Mouse (Mus musculus): ENCODE measurements around the gene Igsf11.
"Not testable (repeated sequence)": the region's sequence is repeated elsewhere in the genome, so short reads cannot be mapped to it uniquely, and the experiment has no call there.

Gene Igsf11

GRCm38 (mm10) chr16:38941275-38941674 is 48.8 kb downstream of the Igsf11 start:
- DNase-seq: no peak

DNA sequence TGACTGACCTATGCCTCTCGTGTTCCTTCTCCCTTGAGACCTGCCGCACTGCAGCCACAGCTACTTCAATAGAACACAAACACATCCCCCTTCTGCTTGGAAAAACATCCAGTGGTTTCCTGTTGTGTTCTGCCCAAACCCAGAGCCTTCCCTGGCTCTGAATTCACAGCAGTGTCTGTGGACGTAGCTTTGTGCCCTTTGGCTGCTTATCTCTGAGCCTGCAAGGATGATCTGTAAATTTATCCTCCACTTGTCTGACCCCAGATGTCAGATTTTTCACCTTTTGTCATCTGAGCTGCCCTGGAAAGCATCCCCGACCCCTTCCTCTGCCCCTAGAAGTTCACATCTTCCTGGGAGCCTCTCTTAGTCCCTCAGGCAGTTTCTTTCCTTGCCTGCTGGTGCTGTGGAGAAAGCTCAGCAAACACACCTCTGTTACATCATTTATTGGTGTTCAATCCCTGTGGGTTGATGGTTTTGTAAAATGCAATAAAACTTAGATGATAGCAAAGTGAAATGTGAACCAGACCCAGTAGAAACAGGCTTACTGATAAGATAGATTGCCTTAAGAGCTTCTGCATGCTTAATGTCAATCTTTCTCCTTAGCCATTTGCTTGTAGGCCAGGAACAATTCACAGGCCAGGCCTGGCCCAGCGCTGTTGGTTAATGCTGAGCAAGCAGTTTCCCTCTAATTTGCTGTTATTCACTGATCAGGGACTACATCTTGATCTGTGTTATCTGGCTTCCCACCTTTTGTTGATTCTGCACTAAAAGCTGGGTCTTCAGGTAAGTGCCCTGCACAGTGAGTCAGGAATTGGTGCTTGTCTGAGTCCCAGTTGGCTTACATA is 51.5 kb downstream of the Igsf11 start:
- no peak for DNase-seq

DNA sequence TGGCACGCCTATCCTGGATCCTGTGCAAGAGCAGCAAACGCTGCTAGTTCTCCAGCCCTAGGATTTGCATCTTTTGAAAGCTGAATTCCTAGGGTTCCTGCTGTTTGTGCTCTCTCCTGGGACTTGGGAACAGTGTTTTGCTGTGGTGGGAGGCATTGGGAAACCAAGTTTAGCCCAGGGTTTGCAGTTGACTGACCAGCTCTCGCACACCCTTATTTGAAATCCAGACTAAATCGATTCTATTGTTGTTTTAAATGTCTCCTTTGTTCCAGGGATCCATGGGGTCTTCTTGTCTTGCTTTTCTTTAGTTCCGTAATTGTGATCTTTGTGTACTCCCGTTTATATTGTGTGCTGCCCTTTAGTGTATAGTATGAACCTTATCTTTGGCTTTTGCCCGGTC is 52.6 kb downstream of the Igsf11 start:
- DNase-seq: no peak

GRCm38 (mm10) chr16:38945581-38945981 is 53.1 kb downstream of the Igsf11 start:
- no peak for DNase-seq

- DNase-seq: no peak
These were observed 54.0 kb downstream of the Igsf11 start for GRCm38 (mm10) chr16:38946453-38946852.

GRCm38 (mm10) chr16:38947141-38947879 is 54.8 kb downstream of the Igsf11 start:
- no peak for DNase-seq

DNA sequence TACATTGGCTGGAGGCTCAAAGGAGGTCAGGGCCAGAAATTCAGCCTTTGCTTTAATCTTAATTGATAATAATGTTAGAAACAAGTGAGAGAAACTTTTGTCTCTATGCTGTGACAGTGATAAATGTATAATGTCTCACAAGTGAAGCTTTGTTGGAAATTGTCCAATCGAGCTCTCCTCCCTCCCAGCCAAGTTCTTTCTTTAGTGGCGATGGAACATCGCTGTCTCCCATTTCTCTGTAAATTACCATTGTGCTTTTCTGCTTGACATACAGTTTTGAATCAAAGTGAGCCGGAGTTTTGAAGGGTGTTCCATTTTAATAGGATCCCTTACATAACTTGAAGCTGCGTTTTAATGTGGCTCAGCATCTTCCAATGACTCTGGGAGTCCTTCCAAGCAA is 56.0 kb downstream of the Igsf11 start:
- DNase-seq: no peak

GRCm38 (mm10) chr16:38952881-38953280 is 60.4 kb downstream of the Igsf11 start:
- no peak for DNase-seq

DNA sequence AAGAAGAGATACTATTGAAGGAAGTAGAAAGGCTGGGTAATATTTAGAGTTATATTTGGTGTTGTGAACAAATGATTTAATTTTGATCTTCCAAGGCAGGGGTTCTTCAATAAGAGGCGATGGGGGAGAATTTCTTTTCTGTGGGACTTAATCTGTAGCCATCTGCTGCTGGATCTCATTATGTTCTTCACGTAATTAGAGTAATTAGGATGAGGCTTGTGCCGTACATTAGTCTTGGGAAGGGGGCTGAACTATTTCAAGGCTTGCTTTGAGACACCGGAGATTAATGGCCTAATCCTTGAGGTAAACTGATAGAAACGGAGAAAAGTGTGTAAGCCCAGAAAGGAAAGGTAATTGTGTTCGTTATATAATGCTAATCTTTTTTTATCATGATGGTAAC is 61.4 kb downstream of the Igsf11 start:
- DNase-seq: no peak

DNA sequence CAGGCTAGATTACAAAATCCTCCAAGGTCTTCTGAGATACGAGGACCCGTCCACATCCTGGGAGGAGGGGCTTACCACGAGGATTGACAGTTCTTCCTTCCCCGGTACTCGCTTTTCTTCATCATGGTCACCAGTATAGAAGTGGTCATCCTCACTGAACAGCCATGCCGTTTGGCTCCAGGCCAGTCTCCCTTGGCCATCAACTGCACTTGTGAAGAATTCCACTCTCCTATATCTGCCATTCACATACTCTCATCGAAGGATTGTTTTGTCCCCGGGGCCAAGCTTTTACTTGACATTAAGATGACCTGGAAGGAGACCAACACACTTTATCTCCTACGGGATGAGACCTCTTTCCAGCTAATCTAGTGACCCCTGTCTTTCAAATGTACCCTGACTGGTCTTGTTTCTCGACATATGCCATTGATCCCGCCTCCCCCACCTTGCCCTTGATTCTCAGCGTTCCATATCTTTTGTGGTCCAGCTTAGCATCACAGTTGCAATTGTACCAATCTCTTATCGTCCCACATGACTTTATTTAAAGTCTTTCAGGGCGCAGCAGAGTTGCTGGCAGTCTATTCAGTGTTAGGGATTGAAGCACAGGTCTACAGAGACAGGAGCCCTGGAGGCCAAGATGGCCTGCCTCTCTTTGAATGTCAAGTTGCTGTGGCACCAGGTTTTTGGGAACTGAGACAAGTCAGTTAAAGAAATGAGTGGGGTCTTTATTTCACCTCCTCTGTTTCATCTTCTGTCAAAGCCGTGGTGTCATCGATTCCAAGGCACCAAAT is 62.2 kb downstream of the Igsf11 start:
- no peak for DNase-seq

GRCm38 (mm10) chr16:38955296-38955695 is 62.8 kb downstream of the Igsf11 start:
- no peak for DNase-seq

- no peak for DNase-seq
These were observed 66.3 kb downstream of the Igsf11 start for GRCm38 (mm10) chr16:38958801-38959200.

DNA sequence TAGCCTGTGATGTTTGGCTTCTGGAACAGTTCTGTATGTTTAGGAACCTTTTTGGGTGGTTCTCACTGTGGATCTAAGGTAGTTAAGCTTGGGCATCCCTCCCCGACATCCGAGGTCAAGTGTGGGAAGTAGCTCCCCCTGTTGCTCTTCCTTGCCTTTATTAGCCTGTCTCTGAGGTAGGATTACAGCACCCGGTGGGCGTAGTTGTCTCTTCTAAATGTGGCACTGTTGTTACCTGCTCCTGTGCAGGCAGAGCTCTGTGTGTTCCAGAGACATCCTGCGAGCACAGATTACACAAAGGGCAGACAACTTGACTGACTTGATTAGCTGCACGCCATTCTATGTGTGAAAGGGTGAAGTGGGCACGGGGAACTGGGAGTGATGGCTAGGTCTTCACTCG is 68.1 kb downstream of the Igsf11 start:
- DNase-seq: no peak

- DNase-seq: no peak
These were observed 69.4 kb downstream of the Igsf11 start for GRCm38 (mm10) chr16:38961865-38962264.

GRCm38 (mm10) chr16:38962695-38963094 is 70.2 kb downstream of the Igsf11 start:
- DNase-seq: no peak

- DNase-seq: no peak
These were observed 74.6 kb downstream of the Igsf11 start for GRCm38 (mm10) chr16:38967026-38967425.

- no peak for DNase-seq
These were observed 83.7 kb downstream of the Igsf11 start for GRCm38 (mm10) chr16:38976151-38976550.

DNA sequence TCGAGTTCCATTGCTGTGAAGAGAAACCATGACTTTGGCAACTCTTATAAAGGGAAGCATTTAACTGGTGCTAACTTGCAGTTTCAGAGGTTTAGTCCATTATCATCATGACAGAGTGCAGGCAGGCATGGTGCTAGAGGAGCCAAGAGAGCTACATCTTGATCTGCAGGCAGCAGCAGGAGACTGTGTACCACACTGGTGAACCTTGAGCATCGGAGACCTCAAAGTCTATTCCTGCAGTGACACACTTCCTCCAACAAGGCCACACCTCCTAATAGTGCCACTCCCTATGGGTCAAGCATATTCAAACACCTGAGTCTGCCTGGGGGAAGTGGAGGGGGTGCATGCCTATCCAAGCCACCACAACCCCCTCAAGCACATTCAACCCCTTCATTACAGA is 86.1 kb downstream of the Igsf11 start:
- DNase-seq: no peak

- no peak for DNase-seq
These were observed 88.1 kb downstream of the Igsf11 start for GRCm38 (mm10) chr16:38980546-38980945.

GRCm38 (mm10) chr16:38982051-38982450 is 89.6 kb downstream of the Igsf11 start:
- no peak for DNase-seq

- DNase-seq: no peak
These were observed 90.2 kb downstream of the Igsf11 start for GRCm38 (mm10) chr16:38982508-38983236.

GRCm38 (mm10) chr16:38983850-38984249 is 91.4 kb downstream of the Igsf11 start:
- not testable (repeated sequence) for DNase-seq

GRCm38 (mm10) chr16:38985411-38985810 is 92.9 kb downstream of the Igsf11 start:
- no peak for DNase-seq

Data from B cell, adult 2 months (primary cell).